Comparison of ENCODE assay signal across 8 mouse cellular contexts in the genomic region with DNA sequence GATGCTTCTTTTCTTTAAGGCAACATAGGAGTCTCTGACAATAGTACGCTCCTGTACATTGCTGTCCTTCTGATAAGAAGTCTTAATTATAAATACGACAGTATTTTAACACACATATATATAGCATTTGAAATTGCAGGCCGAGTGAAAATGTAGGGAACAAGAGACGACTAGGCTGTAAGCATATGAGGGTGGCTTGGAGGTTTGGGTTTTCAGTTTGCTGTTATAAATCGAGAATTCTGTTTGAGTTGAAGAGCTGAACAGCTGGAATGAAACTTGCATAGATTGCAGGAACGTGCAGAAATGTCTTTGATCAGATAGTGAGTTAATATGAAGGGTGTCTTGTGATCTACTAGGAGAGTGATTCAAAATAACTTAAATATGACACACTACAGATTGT. TPM values are rescaled to one million over a fixed set of nuclear protein-coding genes. Genes with fewer than 3 reads are reported as not detected.
DNase-seq lines count a peak whose midpoint lies in the region; ATAC-seq lines count a peak whose summit lies in the region.

No protein-coding gene starts in this region.

- no peak overlapping the region for H3K4me3 ChIP-seq in kidney, embryonic 15.5 days (replicated peaks)
- H3K4me3 ChIP-seq in forebrain, embryonic 14.5 days (ENCODE audit: low read depth, low read length) = no peak overlapping the region
- peak overlapping the region; percentile 18 for H3K4me3 ChIP-seq in midbrain, embryonic 12.5 days

- no peak overlapping the region for H3K9ac ChIP-seq in kidney, embryonic 15.5 days
- no peak overlapping the region for H3K9ac ChIP-seq in forebrain, embryonic 14.5 days (ENCODE audit: low read length)
- no peak overlapping the region for H3K9ac ChIP-seq in midbrain, embryonic 12.5 days (replicated peaks)

- no peak for DNase-seq in kidney, postnatal 10 days
- peak; percentile 6 for DNase-seq in NIH3T3 (ENCODE audit: low read depth)
- no peak for DNase-seq in forebrain, embryonic 14.5 days (ENCODE audit: low spot score)
- no peak for DNase-seq in embryo, embryonic 11 days
- DNase-seq in embryo, embryonic 10.5 days (ENCODE audit: low spot score) = no peak

- H3K27ac ChIP-seq in kidney, embryonic 15.5 days = no peak overlapping the region
- no peak overlapping the region for H3K27ac ChIP-seq in forebrain, embryonic 14.5 days (ENCODE audit: low read depth, low read length)
- H3K27ac ChIP-seq in midbrain, embryonic 12.5 days (replicated peaks) = no peak overlapping the region

- 0 out of 2 replicates have a peak overlapping the region, but pooled peaks have one; percentile 16 for H3K4me2 ChIP-seq in kidney, embryonic 15.5 days
- H3K4me2 ChIP-seq in forebrain, embryonic 14.5 days (ENCODE audit: low read length) = peak overlapping the region; percentile 25
- peak overlapping the region; percentile 84 for H3K4me2 ChIP-seq in midbrain, embryonic 12.5 days (replicated peaks)

- peaks cover 14% of the 10 kb centered on the region for H3K4me1 ChIP-seq in kidney, embryonic 15.5 days
- no peaks in the 10 kb centered on the region for H3K4me1 ChIP-seq in forebrain, embryonic 14.5 days (ENCODE audit: control insufficient read depth, insufficient read depth, low read length)
- H3K4me1 ChIP-seq in midbrain, embryonic 12.5 days = 0 out of 2 replicates have a peak, but pooled peaks cover 5% of the 10 kb centered on the region

- H3K36me3 ChIP-seq in kidney, embryonic 15.5 days = no peaks in the 10 kb centered on the region
- no peaks in the 10 kb centered on the region for H3K36me3 ChIP-seq in forebrain, embryonic 14.5 days (ENCODE audit: control insufficient read depth, insufficient read depth, low read length)
- no peaks in the 10 kb centered on the region for H3K36me3 ChIP-seq in midbrain, embryonic 12.5 days

- no peaks in the 10 kb centered on the region for H3K9me3 ChIP-seq in kidney, embryonic 15.5 days (replicated peaks)
- no peaks in the 10 kb centered on the region for H3K9me3 ChIP-seq in forebrain, embryonic 14.5 days (replicated peaks; ENCODE audit: control insufficient read depth, low read length)
- H3K9me3 ChIP-seq in midbrain, embryonic 12.5 days = no peaks in the 10 kb centered on the region

- 48% methylated on average over 6 of the region's 6 CpGs for WGBS in kidney, embryonic 15.5 days
- WGBS in forebrain, embryonic 14.5 days = 58% methylated on average over 6 of the region's 6 CpGs
- WGBS in midbrain, embryonic 12.5 days = 58% methylated on average over 6 of the region's 6 CpGs

- ATAC-seq in kidney, embryonic 15.5 days (replicated peaks; ENCODE audit: low FRiP score) = no peak
- no peak for ATAC-seq in forebrain, embryonic 14.5 days
- no peak for ATAC-seq in midbrain, embryonic 12.5 days (ENCODE audit: low FRiP score, low read depth)
- no peak for ATAC-seq in granulocyte monocyte progenitor cell, adult 5-6 weeks (replicated peaks; ENCODE audit: poor library complexity, severe bottlenecking)

- H3K27me3 ChIP-seq in kidney, embryonic 15.5 days = peaks cover 3% of the 10 kb centered on the region; the same call in 1 of the 2 replicates
- no peaks in the 10 kb centered on the region for H3K27me3 ChIP-seq in forebrain, embryonic 14.5 days (replicated peaks; ENCODE audit: control insufficient read depth, insufficient read depth, low read length)
- H3K27me3 ChIP-seq in midbrain, embryonic 12.5 days = no peaks in the 10 kb centered on the region

RNA-seq across cellular contexts. Expression of gene Fut8, which starts 2.4 kb away (rescaled TPM):
- polyA plus RNA-seq in kidney, embryonic 15.5 days (2015; fragmentation: Nextera tagmentation; extraction: Ambion mirVana) = 23.9 and 25.1 TPM in 2 replicates
- 28.7 and 35.3 TPM in 2 replicates for polyA plus RNA-seq in forebrain, embryonic 14.5 days (2014; fragmentation: Nextera tagmentation; extraction: Ambion mirVana)
- 48.7 and 49.7 TPM in 2 replicates for polyA plus RNA-seq in midbrain, embryonic 12.5 days (2016; fragmentation: Nextera tagmentation; extraction: Ambion mirVana)
- total RNA-seq in granulocyte monocyte progenitor cell, adult 5-6 weeks (2014; fragmentation: Nextera tagmentation) = 114 and 142 TPM in 2 replicates
- 169 and 181 TPM in 2 replicates for total RNA-seq in granulocyte monocyte progenitor cell, adult 5-6 weeks (2017)

Comparison
In these comparisons a context has a peak if more than half of its experiments do, and no peak if none do; other contexts are left out.
1. H3K4me2 ChIP-seq: peak in every context shown above with its lines; median percentile 84 in midbrain, embryonic 12.5 days; 25 in forebrain, embryonic 14.5 days; 16 in kidney, embryonic 15.5 days.